Mouse (Mus musculus) ES-Bruce4 (cell line): ENCODE results near the gene Vmac. TPM values are rescaled to one million over a fixed set of nuclear protein-coding genes. Genes with fewer than 3 reads are reported as not detected.
A peak's percentile ranks its signal among the peaks of the same experiment; 100 is the strongest.

Experiments used
- H3K27ac ChIP-seq: 2 replicates; pipeline ENCODE4 v1.5.1; 2012; ENCODE audit warnings: low read length, inconsistent platforms; ENCODE audit not compliant: insufficient read depth
- H3K27me3 ChIP-seq: 2 replicates; pipeline ENCODE4 v1.6.1; 2012; ENCODE audit warnings: mild to moderate bottlenecking, low read length, inconsistent platforms; ENCODE audit not compliant: control insufficient read depth, poor library complexity, insufficient read depth, severe bottlenecking
- H3K36me3 ChIP-seq: 2 replicates; pipeline ENCODE4 v1.6.1; 2012; ENCODE audit warnings: inconsistent platforms, mild to moderate bottlenecking, low read length, moderate library complexity; ENCODE audit not compliant: control insufficient read depth, poor library complexity, insufficient read depth, severe bottlenecking
- H3K4me1 ChIP-seq: one replicate; pipeline ENCODE4 v1.8.1; 2011; ENCODE audit warnings: low read length; ENCODE audit not compliant: control insufficient read depth, insufficient read depth
- H3K4me3 ChIP-seq: 2 replicates; pipeline ENCODE4 v1.5.1; 2011; ENCODE audit warnings: low read depth, mild to moderate bottlenecking, low read length
- H3K9ac ChIP-seq: 2 replicates; pipeline ENCODE4 v1.6.1; 2012; ENCODE audit warnings: low read depth, mild to moderate bottlenecking, inconsistent platforms; ENCODE audit not compliant: poor library complexity, severe bottlenecking
- H3K9me3 ChIP-seq: replicated peaks from 2 replicates; pipeline ENCODE4 v1.6.1; 2012; ENCODE audit warnings: mild to moderate bottlenecking, low read length, inconsistent platforms; ENCODE audit not compliant: control insufficient read depth, poor library complexity, insufficient read depth, severe bottlenecking
- CTCF ChIP-seq: IDR thresholded peaks from one replicate; pipeline ENCODE4 v1.8.1; 2011; ENCODE audit warnings: low read depth, low read length
- EP300 ChIP-seq: IDR thresholded peaks from 2 replicates; pipeline ENCODE4 v1.6.1; 2011; ENCODE audit warnings: low read depth, low read length; ENCODE audit not compliant: insufficient read depth
- POLR2A ChIP-seq: IDR thresholded peaks from one replicate; pipeline ENCODE4 v1.8.1; 2011; ENCODE audit warnings: low read length; ENCODE audit not compliant: insufficient read depth
- polyA plus RNA-seq: library from polyadenylated mRNA; stranded (reverse); fragments of >200 nt; gene quantifications from 2 replicates; pipeline ENCODE4 v1.2.4, GENCODE M21; 2011; ENCODE audit warnings: low read depth; ENCODE audit not compliant: missing spikeins, insufficient read depth, insufficient read length

Vmac gene
- polyA plus RNA-seq, 1 experiment, result 23.2 TPM

GRCm38 (mm10) chr17:56681791-56682190, 36.0 kb downstream of the Vmac start:
- H3K9ac ChIP-seq, result no peak overlapping the region
- H3K4me1 ChIP-seq, result peaks cover 1% of the 10 kb centered on the region
- H3K4me3 ChIP-seq, result no peak overlapping the region
- peaks cover 17% of the 10 kb centered on the region for H3K36me3 ChIP-seq
- no peaks in the 10 kb centered on the region for H3K27me3 ChIP-seq
- H3K27ac ChIP-seq, result no peak overlapping the region
- H3K9me3 ChIP-seq, result no peaks in the 10 kb centered on the region
- TF ChIP-seq CTCF (no peak), POLR2A (no peak), EP300 (no peak)

- Histone ChIP-seq H3K36me3 (0 out of 2 replicates have a peak, but pooled peaks cover 3% of the 10 kb centered on the region), H3K9ac (peak overlapping the region; percentile 99), H3K4me1 (no peaks in the 10 kb centered on the region), H3K4me3 (peak overlapping the region; percentile 80), H3K27ac (no peak overlapping the region), H3K27me3 (no peaks in the 10 kb centered on the region), H3K9me3 (no peaks in the 10 kb centered on the region)
- no peak for TF ChIP-seq CTCF
- TF ChIP-seq EP300, result no peak
- TF ChIP-seq POLR2A, result no peak
Observed at GRCm38 (mm10) chr17:56673647-56674416, 44.0 kb downstream of the Vmac start.

- H3K4me3 ChIP-seq, result peak within 1 kb of the TSS; percentile 91
- H3K27me3 ChIP-seq, result no peaks in the 10 kb centered on the region
- TF ChIP-seq CTCF (no peak), POLR2A (peak; percentile 78), EP300 (no peak)
- H3K4me1 ChIP-seq, result no peaks in the 10 kb centered on the region
- no peaks in the 10 kb centered on the region for H3K9me3 ChIP-seq
- H3K9ac ChIP-seq, result peak within 1 kb of the TSS; percentile 99
- H3K36me3 ChIP-seq, result 0 out of 2 replicates have a peak, but pooled peaks cover 3% of the 10 kb centered on the region
- H3K27ac ChIP-seq, result peak within 1 kb of the TSS; percentile 88
Observed at GRCm38 (mm10) chr17:56672941-56673646, 44.7 kb downstream of the Vmac start, which contains the start of gene Ranbp3. Gene Ranbp3 (plus strand): TSS chr17:56673294.

GRCm38 (mm10) chr17:56669766-56670165, 48.1 kb downstream of the Vmac start:
- no peaks in the 10 kb centered on the region for H3K36me3 ChIP-seq
- no peaks in the 10 kb centered on the region for H3K9me3 ChIP-seq
- H3K9ac ChIP-seq, result no peak overlapping the region
- H3K4me1 ChIP-seq, result peaks cover 3% of the 10 kb centered on the region
- no peak overlapping the region for H3K27ac ChIP-seq
- no peaks in the 10 kb centered on the region for H3K27me3 ChIP-seq
- no peak overlapping the region for H3K4me3 ChIP-seq
- TF ChIP-seq CTCF, result no peak
- TF ChIP-seq POLR2A, result no peak
- TF ChIP-seq EP300, result no peak

GRCm38 (mm10) chr17:56668384-56669144, 49.3 kb downstream of the Vmac start:
- no peaks in the 10 kb centered on the region for H3K9me3 ChIP-seq
- no peak overlapping the region for H3K27ac ChIP-seq
- H3K9ac ChIP-seq, result peak overlapping the region; percentile 35
- H3K4me3 ChIP-seq, result peak overlapping the region; percentile 61
- H3K27me3 ChIP-seq, result no peaks in the 10 kb centered on the region
- H3K4me1 ChIP-seq, result peaks cover 4% of the 10 kb centered on the region
- peak; percentile 38; the same call in 1 of the 2 replicates for TF ChIP-seq EP300
- no peak for TF ChIP-seq POLR2A
- TF ChIP-seq CTCF, result peak; percentile 90
- H3K36me3 ChIP-seq, result no peaks in the 10 kb centered on the region

GRCm38 (mm10) chr17:56667591-56667990, 50.2 kb downstream of the Vmac start:
- no peaks in the 10 kb centered on the region for H3K36me3 ChIP-seq
- peaks cover 5% of the 10 kb centered on the region for H3K4me1 ChIP-seq
- H3K9ac ChIP-seq, result no peak overlapping the region
- H3K4me3 ChIP-seq, result no peak overlapping the region
- no peaks in the 10 kb centered on the region for H3K27me3 ChIP-seq
- no peaks in the 10 kb centered on the region for H3K9me3 ChIP-seq
- no peak overlapping the region for H3K27ac ChIP-seq
- TF ChIP-seq CTCF, result no peak
- no peak for TF ChIP-seq POLR2A
- no peak for TF ChIP-seq EP300
